Mouse (Mus musculus) cerebellum, adult 9-11 months (tissue): Measurements from ENCODE around the gene Zfp523.
A peak's percentile ranks its signal among the peaks of the same experiment; 100 is the strongest.

ENCODE experiments used
- DNase-seq: peaks from one replicate; pipeline ENCODE4 v3.0.0; 2022

Gene Zfp523

GRCm38 (mm10) chr17:28161310-28161881 lies 15.5 kb upstream of the Zfp523 start:
- no peak for DNase-seq

- DNase-seq, result peak; percentile 70
These were observed 13.3 kb upstream of the Zfp523 start for GRCm38 (mm10) chr17:28163666-28164065.

DNA sequence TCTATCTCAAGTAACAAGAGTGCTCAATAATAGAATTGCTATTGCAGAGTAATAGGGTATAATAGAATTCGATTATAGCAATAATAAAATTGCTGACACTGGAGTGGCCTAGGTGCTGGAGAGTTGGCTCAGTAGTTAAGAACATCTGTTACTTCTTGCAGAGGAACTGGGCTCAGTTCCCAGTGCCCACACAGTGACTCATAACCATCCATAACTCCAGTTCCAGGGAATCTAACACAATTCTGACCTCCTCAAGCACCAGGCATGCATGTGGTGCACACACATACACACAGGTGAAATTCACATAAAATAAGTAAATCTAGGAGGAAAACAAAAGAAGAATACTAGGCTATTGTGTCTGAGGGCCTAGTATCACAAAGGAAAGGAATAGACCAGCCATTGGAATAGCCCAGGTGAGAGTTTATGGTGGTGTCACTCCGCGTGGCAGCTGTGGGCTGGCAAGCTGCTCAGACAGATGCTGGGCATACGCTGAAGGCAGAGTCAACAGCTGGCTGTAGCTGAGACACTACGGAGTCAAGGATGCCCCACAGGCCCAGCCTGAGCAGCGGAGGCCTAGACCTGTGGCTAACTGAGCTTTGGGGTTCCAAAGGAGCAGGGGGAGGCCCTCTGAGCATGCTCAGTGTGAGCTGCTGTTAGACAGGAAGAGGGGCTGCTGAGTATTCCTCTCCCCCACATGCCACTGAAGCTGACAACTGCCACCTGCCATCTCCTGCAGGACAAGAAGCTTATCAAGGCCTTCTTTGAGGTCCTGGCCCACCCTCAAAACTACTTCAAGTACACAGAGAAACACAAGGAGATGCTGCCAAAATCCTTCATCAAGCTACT lies 6.2 kb upstream of the Zfp523 start:
- DNase-seq, result no peak

DNA sequence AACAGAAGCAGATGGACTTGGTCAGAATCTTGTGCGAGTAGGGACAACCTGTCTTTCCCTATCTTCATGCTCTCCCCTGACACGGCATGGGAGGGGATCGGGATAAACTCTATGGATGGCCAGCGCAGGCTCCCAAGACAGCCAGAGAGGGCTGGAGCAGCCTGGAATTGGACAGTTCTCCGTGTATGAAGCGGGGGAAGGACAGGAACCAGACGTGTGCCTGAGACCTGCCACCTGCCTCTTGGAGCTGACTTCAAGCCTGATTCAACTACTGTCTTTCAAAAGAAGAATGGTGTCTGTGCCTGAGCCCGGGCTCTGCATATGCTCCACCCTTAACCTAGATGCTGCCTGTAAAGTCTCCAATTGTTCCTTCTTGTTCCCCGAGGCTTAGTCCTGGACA lies 4.2 kb upstream of the Zfp523 start:
- DNase-seq, result no peak

DNA sequence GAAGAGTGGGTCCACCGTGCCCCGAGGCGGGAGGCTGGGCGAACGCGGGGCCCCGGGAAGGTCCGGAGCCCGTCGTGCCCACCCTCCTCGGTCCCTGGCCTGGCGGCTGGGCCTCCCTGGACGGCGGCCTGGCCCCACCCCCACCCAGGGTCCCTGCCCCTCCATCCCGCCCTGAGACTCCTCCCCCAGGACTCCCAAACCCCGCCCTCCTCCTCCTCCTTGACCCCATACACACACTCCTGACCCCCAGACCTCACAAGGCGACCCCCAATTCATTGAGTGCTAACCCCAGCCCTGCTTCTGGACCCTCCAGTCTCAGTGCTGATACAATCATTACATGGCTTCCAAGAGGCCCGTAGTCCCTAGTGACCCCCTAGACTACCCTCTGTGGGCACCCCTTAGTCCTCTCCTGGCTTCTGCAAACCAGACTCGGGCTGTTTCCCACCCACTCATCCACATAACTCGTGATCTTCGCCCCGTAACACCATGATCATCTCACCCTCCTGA lies 664 bp downstream of the Zfp523 start:
- DNase-seq, result no peak

DNA sequence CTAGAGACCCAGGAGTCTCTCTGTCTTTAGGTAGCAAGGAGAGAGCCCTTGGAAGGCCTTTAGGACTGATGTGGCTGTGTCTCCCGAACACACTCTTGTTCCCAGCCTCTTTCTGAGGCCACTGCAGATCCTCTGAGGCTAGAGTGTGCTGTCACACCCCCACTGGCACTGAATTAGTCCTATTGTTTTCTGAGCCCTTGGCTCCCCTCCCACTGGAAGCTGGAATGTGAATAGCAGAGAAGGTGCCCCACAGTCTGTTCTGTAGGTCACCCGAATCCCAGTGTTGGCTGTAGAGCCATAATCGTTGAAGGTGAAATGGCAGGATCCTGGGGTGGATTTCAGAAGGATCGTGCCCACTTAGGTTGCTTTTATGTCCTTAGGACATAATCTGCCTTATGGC lies 3.4 kb downstream of the Zfp523 start:
- DNase-seq, result no peak

DNA sequence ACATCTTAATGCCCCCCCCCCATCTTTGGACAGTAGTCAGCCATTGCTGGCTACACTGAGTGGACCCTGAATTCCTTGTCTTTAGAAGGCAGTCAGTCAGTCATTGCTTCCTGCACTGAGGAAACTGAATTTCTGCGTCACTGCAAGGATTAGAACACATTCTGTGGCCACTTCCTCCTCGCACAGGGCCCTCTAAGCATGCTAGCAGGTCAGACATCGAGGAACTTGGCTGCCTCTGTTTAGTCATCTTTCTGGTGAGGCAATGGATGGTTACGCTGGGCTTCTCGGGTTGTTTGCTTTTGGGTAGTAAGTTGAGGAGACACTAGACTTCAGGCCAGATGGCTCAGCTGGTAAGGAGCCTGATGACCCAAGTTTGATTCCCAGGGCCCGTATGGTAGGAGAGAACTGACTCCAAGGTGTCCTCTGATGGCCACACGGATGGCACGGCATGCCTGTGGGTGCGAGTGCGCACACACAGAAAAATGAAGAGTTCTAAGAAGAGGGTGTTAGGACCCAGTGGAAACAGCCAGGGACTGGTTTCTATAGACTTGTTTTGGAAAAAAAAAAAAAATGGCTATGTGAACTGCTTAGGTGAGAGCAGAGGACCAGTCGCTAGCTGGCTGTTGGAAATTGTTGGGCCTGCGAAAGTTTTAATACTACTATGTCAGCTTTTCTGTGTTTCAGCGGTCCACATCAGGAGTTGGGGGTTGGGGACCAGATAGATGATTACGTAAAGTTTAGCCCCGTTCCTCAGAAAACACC lies 4.0 kb downstream of the Zfp523 start:
- DNase-seq, result no peak

- DNase-seq, result no peak
These were observed 8.2 kb downstream of the Zfp523 start for GRCm38 (mm10) chr17:28184971-28185638.

- DNase-seq, result no peak
These were observed 11.4 kb downstream of the Zfp523 start for GRCm38 (mm10) chr17:28188313-28188712.

DNA sequence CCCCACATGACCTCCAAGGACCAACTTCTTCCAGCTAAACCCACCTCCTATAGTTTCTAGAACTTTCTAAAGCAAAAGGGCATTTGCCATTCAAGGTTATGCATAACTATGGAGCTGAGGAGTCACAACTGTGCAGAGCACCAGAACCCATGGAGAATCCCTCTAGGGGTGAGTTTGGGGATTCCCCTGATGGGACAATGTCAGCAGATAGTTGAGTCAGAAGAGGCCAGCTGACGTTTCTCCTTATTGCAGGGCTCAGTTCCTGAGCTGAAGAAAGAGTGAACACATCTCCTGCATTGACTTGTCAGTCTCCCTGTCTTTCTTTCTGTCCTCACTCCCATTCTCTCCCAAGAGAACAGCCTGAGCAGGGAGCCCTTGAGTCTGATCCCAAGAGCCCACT lies 15.8 kb downstream of the Zfp523 start:
- no peak for DNase-seq

DNA sequence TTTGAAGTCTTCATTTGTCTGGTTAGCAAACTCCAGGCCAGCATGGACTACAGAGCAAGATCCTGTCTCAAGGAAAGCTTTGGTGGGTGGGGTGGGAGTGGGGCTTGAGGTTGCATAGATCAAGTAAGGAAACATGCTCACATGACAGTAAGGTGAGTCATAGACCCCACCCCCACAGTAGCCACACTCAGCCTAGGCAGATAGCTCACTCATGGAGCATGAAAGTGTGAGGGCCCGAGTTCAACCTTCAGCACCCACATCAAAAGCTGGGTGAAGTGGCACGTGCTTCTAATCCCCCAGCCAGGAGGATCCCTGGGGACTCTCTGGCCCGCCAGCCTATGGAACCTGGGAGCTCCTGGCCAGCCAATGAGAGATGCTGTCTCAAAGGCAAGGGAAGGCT lies 16.6 kb downstream of the Zfp523 start:
- DNase-seq, result no peak

DNA sequence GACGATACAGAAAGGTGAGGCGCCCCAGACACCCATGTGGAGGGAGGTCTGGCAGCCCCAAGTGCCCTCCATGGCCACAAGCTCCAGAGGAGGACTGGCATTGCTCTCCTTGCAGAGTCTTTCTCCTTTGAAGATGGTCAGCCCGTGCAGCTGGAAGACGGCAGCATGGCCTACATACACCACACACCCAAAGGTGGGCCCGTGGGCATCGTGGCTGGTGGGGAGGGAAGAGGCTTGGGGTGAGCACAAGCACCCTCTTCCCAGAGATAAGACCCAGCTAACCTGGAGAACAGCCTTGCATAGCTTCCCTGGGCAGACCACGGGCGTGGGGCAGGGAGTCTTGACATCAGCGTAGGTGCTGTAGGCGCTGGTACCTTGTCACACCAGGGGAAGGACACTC lies 18.1 kb downstream of the Zfp523 start:
- DNase-seq, result no peak

DNA sequence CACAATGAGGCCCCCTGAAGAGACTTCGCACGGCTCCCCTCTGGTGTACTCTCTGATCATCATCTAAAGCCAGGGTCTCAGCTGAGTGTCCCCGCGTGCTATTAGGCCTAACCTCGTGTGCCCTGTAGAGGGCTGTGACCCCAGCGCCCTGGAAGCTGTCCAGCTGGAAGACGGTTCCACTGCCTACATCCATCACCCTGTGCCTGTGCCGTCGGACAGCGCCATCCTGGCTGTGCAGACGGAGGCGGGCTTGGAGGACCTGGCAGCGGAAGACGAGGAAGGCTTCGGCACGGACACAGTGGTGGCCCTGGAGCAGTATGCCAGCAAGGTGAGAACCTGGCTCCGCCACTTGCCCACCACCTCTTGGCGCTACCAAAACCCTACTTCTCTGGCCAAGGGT lies 20.7 kb downstream of the Zfp523 start:
- DNase-seq, result no peak

GRCm38 (mm10) chr17:28201982-28202381 lies 25.1 kb downstream of the Zfp523 start:
- DNase-seq, result no peak

DNA sequence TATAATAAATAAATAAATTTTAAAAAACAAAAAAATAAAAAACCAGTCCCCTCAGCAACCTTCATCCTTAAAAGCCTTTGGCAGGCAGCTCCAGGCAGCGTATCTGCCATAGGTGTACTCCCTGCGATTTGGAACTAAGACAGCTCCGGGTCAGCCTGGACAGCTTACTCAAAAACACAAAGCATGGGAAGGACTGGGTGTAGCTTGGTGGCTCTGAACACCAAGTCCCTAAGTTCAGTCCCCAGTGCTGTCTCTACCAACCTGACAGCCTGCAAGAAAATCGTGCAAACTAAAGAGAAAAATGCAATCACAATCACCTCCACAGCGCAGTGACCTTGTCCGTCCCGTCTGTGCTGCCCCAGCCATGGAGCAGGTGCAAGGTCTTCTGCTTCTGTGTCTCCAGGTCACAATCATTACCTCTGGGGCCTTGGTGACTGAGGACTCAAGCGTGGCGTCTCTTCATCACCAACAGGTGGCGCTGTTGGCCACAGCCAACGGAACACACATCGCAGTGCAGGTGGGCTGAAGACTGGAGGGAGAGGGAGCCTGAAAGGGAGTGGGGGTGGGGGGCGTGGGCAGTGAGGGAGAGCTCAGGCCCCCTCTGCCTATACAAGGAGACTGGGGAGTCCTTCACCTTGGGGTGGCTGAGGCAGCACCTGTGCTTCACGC lies 27.3 kb downstream of the Zfp523 start:
- peak; percentile 46 for DNase-seq

- DNase-seq, result no peak
These were observed 28.5 kb downstream of the Zfp523 start for GRCm38 (mm10) chr17:28205443-28205842.

DNA sequence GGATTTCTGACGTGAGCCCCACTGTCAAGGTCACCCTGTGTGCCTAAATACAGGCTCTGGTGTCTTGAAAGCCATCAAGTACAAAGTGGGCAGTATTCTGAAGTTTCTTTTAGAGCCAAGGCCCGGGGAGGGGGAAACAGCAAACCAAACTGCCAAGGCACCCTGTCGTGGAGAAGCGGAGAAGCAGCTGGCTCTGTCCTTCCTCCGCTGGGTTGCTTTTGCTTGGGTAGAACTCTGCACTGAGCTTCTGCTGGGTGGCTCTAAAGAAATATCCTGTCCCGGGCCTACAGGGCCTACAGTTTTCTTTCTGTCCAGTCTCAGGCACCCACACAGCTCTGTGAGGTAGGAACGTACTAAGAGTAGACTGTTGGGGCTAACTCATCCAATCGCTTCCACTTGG lies 30.2 kb downstream of the Zfp523 start:
- DNase-seq, result no peak

GRCm38 (mm10) chr17:28207591-28208313 lies 30.8 kb downstream of the Zfp523 start, which contains the start of gene Def6:
Def6 (plus strand) TSS chr17:28207778.
- DNase-seq, result no peak

DNA sequence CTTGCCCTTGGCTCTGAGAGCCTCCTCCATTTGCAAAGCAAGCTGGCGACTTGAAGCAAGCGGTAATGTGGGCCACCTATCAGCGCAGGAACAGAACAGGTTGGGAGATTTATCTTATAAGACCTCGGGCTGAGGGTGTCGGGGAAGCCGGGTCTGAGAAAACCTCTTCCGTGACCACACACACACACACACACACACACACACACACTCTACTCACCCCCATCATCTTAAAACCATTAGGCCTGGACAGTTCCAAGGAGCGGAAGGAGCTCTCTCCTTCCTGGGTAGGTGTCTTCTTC lies 31.3 kb downstream of the Zfp523 start:
- no peak for DNase-seq

DNA sequence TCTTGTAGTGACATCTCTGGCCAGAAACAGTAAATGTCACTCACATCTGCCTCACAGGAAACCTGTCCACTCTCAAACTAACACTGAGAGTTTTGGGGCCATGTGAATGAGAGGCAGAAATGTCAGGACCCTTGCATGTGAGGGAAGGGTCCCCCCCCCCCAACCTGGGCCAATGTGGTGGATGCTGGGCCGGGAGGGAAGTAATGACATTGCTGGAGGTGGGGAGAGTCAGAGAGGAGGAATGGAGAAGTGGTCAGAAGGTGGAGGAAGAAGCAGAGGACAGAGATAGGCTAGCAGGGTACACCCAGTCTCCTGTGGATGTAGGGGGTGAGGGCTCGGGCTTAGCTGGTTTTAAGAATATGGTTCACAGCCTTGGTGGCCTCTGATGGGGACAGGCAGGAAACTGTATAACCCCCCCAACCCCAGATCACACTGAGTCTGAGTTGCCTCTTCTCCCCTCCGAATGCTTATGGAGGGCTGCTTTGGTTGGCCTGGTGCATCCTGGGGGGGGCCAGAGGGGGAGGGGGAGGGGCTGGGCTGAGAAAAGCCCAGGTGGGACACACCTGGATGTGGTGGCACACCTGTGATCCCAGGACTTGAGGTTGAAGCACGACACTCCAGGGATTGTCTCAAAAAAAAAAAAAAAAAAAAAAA lies 32.7 kb downstream of the Zfp523 start:
- DNase-seq, result no peak

- DNase-seq, result no peak
These were observed 35.0 kb downstream of the Zfp523 start for GRCm38 (mm10) chr17:28211921-28212341.
